Mouse (Mus musculus): ENCODE data around the gene Exo5. TPM values are rescaled to one million over a fixed set of nuclear protein-coding genes. Genes with fewer than 3 reads are reported as not detected.
A peak's percentile ranks its signal among the peaks of the same experiment; 100 is the strongest.

Gene Exo5
- 8.1 and 10.8 TPM in 2 replicates for polyA plus RNA-seq (2014; fragmentation: Nextera tagmentation; extraction: Ambion mirVana)

DNA sequence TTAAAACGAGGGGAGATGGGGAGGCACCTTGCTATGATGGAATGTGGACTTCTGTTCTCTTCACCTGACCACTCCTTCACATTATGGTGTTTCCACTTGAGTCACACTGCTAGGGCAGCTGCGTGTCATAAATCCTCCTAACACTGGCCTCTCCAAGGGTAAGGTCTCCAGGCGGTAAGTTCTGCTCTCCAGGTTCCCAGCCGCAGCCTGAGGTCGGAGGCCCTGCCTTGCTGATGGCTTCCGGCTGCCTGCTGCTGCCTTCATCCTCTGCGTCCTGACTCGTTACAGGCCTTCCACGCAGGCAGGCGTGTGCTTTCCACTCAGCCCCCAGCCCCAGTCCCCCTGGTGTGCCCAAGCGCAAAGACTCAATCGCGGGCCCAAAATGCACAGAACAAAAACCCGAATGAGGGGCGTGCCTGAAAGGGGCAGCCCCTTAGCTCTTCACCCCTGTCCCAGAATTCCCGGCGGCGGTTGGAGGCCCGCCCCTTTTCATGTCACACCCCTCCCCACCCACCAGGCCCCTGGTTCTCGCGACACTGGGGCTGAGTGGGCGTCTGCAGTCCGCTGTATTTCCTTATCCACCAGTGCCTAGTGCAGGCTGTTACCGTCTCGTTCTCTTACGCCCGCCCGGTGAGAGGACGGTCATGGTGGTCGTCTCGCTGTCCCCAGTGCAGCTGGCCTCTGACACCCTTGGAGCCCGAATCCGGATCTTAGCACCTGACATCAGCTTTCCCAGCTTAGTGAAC, at the start of gene Exo5:
TSS of gene Exo5 (minus strand) at position 464 of the 746 bp plus-strand sequence.
- under 1% methylated on average over 33 of the region's 33 CpGs for WGBS
- Histone ChIP-seq H3K4me3 (ENCODE audit: control insufficient read depth in 1 of 2, insufficient read depth in 1 of 2, low read depth in 1 of 2, low read length in 2 of 2) (peak within 1 kb of the TSS; percentile 63 to 74), H3K4me2 (ENCODE audit: low read length) (peak within 1 kb of the TSS; percentile 84), H3K9ac (ENCODE audit: low read length) (peak within 1 kb of the TSS; percentile 79), H3K27ac (replicated peaks in 1 of 2; ENCODE audit: control insufficient read depth in 1 of 2, insufficient read depth in 1 of 2, low read depth in 2 of 2, low read length in 2 of 2) (peak within 1 kb of the TSS; percentile 86 to 94), H3K4me1 (ENCODE audit: control insufficient read depth in 2 of 2, insufficient read depth in 2 of 2, low read length in 2 of 2) (peaks cover 0 to 3% of the 10 kb centered on the region in 2 experiments; a peak in 1 of 4 replicates), H3K9me3 (ENCODE audit: control insufficient read depth, low read length) (no peaks in the 10 kb centered on the region), H3K27me3 (ENCODE audit: control insufficient read depth, insufficient read depth, low read length) (no peaks in the 10 kb centered on the region), H3K36me3 (ENCODE audit: control insufficient read depth, insufficient read depth, low read length) (peaks cover 26% of the 10 kb centered on the region)
- peak; percentile 97 for ATAC-seq (ENCODE audit: insufficient number of reproducible peaks, insufficient read depth, low FRiP score, low read depth)

DNA sequence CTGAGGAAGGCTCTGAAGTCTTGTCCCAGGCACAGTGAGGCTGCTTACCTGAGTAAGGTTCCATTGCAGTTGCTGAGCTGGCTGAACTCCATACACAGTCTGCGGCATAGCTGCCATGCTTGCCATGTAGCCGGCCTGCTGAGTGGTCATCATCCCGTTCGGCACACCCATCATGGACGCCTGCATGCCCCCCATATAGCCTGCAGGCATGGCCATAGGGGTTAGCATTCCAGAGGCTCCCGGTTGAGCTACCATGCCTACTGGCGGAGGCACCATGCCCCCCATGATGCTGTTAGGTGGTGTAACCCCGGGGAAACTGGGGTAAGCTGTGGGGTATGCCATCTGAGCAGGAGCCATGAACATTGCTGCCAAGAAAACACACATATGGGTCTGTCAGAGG, 47.0 kb upstream of the Exo5 start:
- no peak overlapping the region for H3K9ac ChIP-seq (ENCODE audit: low read length)
- no peak overlapping the region for H3K27ac ChIP-seq (replicated peaks in 1 of 2; ENCODE audit: control insufficient read depth in 1 of 2, insufficient read depth in 1 of 2, low read depth in 2 of 2, low read length in 2 of 2)
- no peaks in the 10 kb centered on the region for H3K4me1 ChIP-seq (ENCODE audit: control insufficient read depth in 2 of 2, insufficient read depth in 2 of 2, low read length in 2 of 2)
- H3K9me3 ChIP-seq (ENCODE audit: control insufficient read depth, low read length) = no peaks in the 10 kb centered on the region
- ATAC-seq (ENCODE audit: insufficient number of reproducible peaks, insufficient read depth, low FRiP score, low read depth) = no peak
- 87% methylated on average over 8 of the region's 8 CpGs for WGBS
- H3K4me2 ChIP-seq (ENCODE audit: low read length) = no peak overlapping the region
- H3K36me3 ChIP-seq (ENCODE audit: control insufficient read depth, insufficient read depth, low read length) = peaks cover 78% of the 10 kb centered on the region
- H3K27me3 ChIP-seq (ENCODE audit: control insufficient read depth, insufficient read depth, low read length) = no peaks in the 10 kb centered on the region
- H3K4me3 ChIP-seq (ENCODE audit: control insufficient read depth in 1 of 2, insufficient read depth in 1 of 2, low read depth in 1 of 2, low read length in 2 of 2) = no peak overlapping the region

DNA sequence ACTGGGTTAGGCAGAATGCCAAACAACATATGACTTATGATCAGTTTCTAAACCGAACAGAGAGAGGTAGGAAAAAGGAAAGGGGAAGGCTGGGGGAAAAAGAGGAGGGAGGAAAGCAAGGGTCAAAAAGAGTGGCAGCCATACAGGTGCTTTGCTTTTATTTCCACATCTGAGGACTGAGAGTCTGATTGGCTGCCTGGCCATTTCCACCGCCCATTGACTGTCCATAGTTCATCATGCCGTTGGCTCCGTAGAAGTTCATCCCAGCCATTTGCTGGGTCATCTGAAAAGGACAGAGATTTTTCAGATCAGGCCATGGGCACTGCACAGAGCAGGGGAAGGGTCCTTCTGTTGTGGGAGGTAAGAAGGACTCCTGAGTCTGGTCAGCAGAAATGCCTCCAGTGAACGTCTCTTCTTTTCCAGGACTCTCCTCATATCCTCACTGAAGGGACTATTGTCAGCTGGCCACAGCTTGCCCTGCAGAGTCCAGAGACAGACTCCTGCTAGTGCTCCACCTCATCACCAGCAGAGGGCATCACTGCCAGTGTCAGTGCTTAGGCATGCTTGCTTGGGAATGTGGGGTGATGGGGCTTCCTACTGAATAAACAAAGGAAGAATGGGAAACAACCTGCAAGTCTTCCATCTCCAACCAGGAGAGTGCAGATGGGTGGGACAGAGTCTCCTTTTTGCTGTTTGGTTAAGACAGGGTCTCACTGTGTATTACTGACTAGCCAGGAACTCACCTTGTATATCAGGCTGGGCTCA, 44.7 kb upstream of the Exo5 start:
- H3K4me3 ChIP-seq (ENCODE audit: control insufficient read depth in 1 of 2, insufficient read depth in 1 of 2, low read depth in 1 of 2, low read length in 2 of 2) = no peak overlapping the region
- no peak overlapping the region for H3K9ac ChIP-seq (ENCODE audit: low read length)
- no peaks in the 10 kb centered on the region for H3K9me3 ChIP-seq (ENCODE audit: control insufficient read depth, low read length)
- H3K36me3 ChIP-seq (ENCODE audit: control insufficient read depth, insufficient read depth, low read length) = peaks cover 63% of the 10 kb centered on the region
- WGBS = 86% methylated on average over 5 of the region's 5 CpGs
- no peak for ATAC-seq (ENCODE audit: insufficient number of reproducible peaks, insufficient read depth, low FRiP score, low read depth)
- no peaks in the 10 kb centered on the region for H3K4me1 ChIP-seq (ENCODE audit: control insufficient read depth in 2 of 2, insufficient read depth in 2 of 2, low read length in 2 of 2)
- H3K27me3 ChIP-seq (ENCODE audit: control insufficient read depth, insufficient read depth, low read length) = no peaks in the 10 kb centered on the region
- H3K27ac ChIP-seq (replicated peaks in 1 of 2; ENCODE audit: control insufficient read depth in 1 of 2, insufficient read depth in 1 of 2, low read depth in 2 of 2, low read length in 2 of 2) = no peak overlapping the region
- H3K4me2 ChIP-seq (ENCODE audit: low read length) = no peak overlapping the region

DNA sequence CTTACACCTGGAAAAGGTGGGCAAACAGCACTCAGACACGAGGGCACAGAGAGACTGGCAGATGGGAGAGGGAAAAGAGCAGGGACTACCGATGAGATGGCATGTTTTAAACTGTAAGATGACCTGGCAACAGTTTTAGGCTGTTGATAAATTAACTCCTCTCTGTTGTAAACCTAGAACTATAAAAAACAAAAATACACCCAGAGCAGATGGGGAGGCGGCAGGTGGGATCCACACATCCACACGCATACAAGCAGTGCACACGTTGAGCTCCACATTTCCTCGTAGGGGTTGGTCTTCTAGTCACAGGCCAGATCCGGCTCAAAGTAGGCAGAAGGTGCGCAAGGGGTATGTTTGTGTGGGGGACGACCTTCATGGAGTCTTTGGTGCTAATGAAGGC, 43.7 kb upstream of the Exo5 start:
- no peak overlapping the region for H3K4me3 ChIP-seq (ENCODE audit: control insufficient read depth in 1 of 2, insufficient read depth in 1 of 2, low read depth in 1 of 2, low read length in 2 of 2)
- H3K27ac ChIP-seq (replicated peaks in 1 of 2; ENCODE audit: control insufficient read depth in 1 of 2, insufficient read depth in 1 of 2, low read depth in 2 of 2, low read length in 2 of 2) = no peak overlapping the region
- H3K36me3 ChIP-seq (ENCODE audit: control insufficient read depth, insufficient read depth, low read length) = peaks cover 53% of the 10 kb centered on the region
- H3K27me3 ChIP-seq (ENCODE audit: control insufficient read depth, insufficient read depth, low read length) = no peaks in the 10 kb centered on the region
- H3K9ac ChIP-seq (ENCODE audit: low read length) = no peak overlapping the region
- H3K4me1 ChIP-seq (ENCODE audit: control insufficient read depth in 2 of 2, insufficient read depth in 2 of 2, low read length in 2 of 2) = no peaks in the 10 kb centered on the region
- H3K9me3 ChIP-seq (ENCODE audit: control insufficient read depth, low read length) = no peaks in the 10 kb centered on the region
- H3K4me2 ChIP-seq (ENCODE audit: low read length) = no peak overlapping the region
- WGBS = 87% methylated on average over 9 of the region's 9 CpGs
- ATAC-seq (ENCODE audit: insufficient number of reproducible peaks, insufficient read depth, low FRiP score, low read depth) = no peak

DNA sequence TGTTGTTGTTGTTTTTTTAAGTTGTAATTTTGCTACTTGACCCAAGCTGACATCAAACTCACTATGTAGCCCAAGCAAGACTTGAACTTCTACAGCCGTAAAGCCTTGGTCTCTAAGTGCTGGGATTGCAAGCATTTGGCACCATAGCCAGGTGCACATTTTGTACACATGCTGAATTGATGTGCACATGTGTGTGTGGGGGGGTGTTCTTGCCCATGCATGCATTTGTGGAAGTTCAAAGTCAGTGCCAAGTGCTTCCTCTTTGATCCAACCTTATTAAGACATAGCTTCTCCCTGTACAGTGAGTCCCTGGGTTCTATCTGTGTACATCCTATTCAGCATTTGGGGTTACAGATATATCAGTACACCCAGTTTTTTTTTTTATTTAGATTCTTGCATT, 30.8 kb upstream of the Exo5 start:
- Histone ChIP-seq H3K4me1 (ENCODE audit: control insufficient read depth in 2 of 2, insufficient read depth in 2 of 2, low read length in 2 of 2) (0 out of 4 replicates have a peak, but pooled peaks cover 0 to 1% of the 10 kb centered on the region in 2 experiments), H3K4me2 (ENCODE audit: low read length) (no peak overlapping the region), H3K27ac (replicated peaks in 1 of 2; ENCODE audit: control insufficient read depth in 1 of 2, insufficient read depth in 1 of 2, low read depth in 2 of 2, low read length in 2 of 2) (no peak overlapping the region), H3K9ac (ENCODE audit: low read length) (no peak overlapping the region), H3K36me3 (ENCODE audit: control insufficient read depth, insufficient read depth, low read length) (no peaks in the 10 kb centered on the region), H3K27me3 (ENCODE audit: control insufficient read depth, insufficient read depth, low read length) (no peaks in the 10 kb centered on the region), H3K4me3 (ENCODE audit: control insufficient read depth in 1 of 2, insufficient read depth in 1 of 2, low read depth in 1 of 2, low read length in 2 of 2) (no peak overlapping the region), H3K9me3 (ENCODE audit: control insufficient read depth, low read length) (no peaks in the 10 kb centered on the region)
- 75% methylated on average over 1 of the region's 1 CpGs for WGBS
- no peak for ATAC-seq (ENCODE audit: insufficient number of reproducible peaks, insufficient read depth, low FRiP score, low read depth)

DNA sequence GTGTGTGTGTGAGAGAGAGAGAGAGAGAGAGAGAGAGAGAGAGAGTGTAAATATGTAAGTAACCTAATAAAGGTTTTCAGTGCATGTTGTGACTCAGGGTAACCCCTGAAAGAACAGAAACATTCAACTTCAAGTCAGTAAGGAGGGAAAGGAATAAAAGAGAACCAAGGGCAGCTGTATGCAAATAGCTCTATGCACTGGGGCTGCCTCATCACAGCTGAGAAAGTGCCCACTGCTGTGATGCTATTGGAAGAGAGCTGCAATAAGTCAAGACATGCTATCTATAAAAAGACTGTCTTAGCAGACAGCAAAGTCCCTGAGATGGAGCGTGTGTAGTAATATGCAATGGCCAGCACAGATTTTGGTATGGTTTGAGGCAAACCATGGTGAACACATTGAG, 28.9 kb upstream of the Exo5 start:
- no peaks in the 10 kb centered on the region for H3K27me3 ChIP-seq (ENCODE audit: control insufficient read depth, insufficient read depth, low read length)
- H3K36me3 ChIP-seq (ENCODE audit: control insufficient read depth, insufficient read depth, low read length) = no peaks in the 10 kb centered on the region
- no peak overlapping the region for H3K4me2 ChIP-seq (ENCODE audit: low read length)
- H3K4me3 ChIP-seq (ENCODE audit: control insufficient read depth in 1 of 2, insufficient read depth in 1 of 2, low read depth in 1 of 2, low read length in 2 of 2) = no peak overlapping the region
- no peaks in the 10 kb centered on the region for H3K9me3 ChIP-seq (ENCODE audit: control insufficient read depth, low read length)
- H3K9ac ChIP-seq (ENCODE audit: low read length) = no peak overlapping the region
- ATAC-seq (ENCODE audit: insufficient number of reproducible peaks, insufficient read depth, low FRiP score, low read depth) = no peak
- WGBS = 71% methylated on average over 1 of the region's 1 CpGs
- no peak overlapping the region for H3K27ac ChIP-seq (replicated peaks in 1 of 2; ENCODE audit: control insufficient read depth in 1 of 2, insufficient read depth in 1 of 2, low read depth in 2 of 2, low read length in 2 of 2)
- H3K4me1 ChIP-seq (ENCODE audit: control insufficient read depth in 2 of 2, insufficient read depth in 2 of 2, low read length in 2 of 2) = peaks cover 0 to 8% of the 10 kb centered on the region in 2 experiments; a peak in 2 of 4 replicates

DNA sequence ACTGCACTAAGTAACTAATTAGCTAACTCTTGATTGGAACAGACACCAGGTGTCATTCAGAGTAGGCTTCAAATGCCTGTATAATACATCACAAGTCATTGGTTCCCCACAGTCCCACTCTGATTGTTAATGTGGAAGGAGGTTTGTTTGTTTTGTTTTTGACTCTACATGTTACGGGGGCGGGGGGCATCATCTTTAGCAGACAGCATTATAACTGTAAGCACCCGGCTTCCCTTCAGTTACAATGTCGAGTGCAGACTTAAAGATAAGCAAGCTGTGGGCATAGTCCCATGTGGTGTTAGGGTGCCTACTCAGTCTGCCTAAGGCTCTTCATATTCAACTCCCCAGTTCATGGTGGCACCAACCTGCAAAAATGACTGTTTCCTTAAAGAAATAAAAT, 28.2 kb upstream of the Exo5 start:
- Histone ChIP-seq H3K4me3 (ENCODE audit: control insufficient read depth in 1 of 2, insufficient read depth in 1 of 2, low read depth in 1 of 2, low read length in 2 of 2) (no peak overlapping the region), H3K9ac (ENCODE audit: low read length) (no peak overlapping the region), H3K9me3 (ENCODE audit: control insufficient read depth, low read length) (no peaks in the 10 kb centered on the region), H3K36me3 (ENCODE audit: control insufficient read depth, insufficient read depth, low read length) (no peaks in the 10 kb centered on the region; the same call in 1 of the 2 replicates), H3K4me2 (ENCODE audit: low read length) (no peak overlapping the region), H3K27ac (replicated peaks in 1 of 2; ENCODE audit: control insufficient read depth in 1 of 2, insufficient read depth in 1 of 2, low read depth in 2 of 2, low read length in 2 of 2) (peak overlapping the region; percentile 27 to 93; a peak in 3 of 4 replicates), H3K27me3 (ENCODE audit: control insufficient read depth, insufficient read depth, low read length) (no peaks in the 10 kb centered on the region), H3K4me1 (ENCODE audit: control insufficient read depth in 2 of 2, insufficient read depth in 2 of 2, low read length in 2 of 2) (peaks cover 0 to 8% of the 10 kb centered on the region in 2 experiments; a peak in 2 of 4 replicates)
- no peak for ATAC-seq (ENCODE audit: insufficient number of reproducible peaks, insufficient read depth, low FRiP score, low read depth)
- WGBS = 66% methylated on average over 4 of the region's 4 CpGs

Data from heart, embryonic 14.5 days (tissue).